Mouse (Mus musculus) heart, adult 18-20 months (tissue): ENCODE data around the gene Eef1a1. TPM values are rescaled to one million over a fixed set of nuclear protein-coding genes. Genes with fewer than 3 reads are reported as not detected.
"Not testable (repeated sequence)": the region's sequence is repeated elsewhere in the genome, so short reads cannot be mapped to it uniquely, and the experiment has no call there.

Experiments
- DNase-seq, 2 experiments: peaks; one replicate each; pipeline ENCODE4 v3.0.0; 2021 to 2022; ENCODE audit warnings: mixed read lengths in 1 of 2
- total RNA-seq, 2 experiments: library from RNA; stranded (reverse); gene quantifications; 2 replicates each; pipeline ENCODE4 v1.2.3; 2021

Eef1a1 gene
- total RNA-seq, 2 experiments from 2014 or later = 994 to 1,266 TPM

DNA sequence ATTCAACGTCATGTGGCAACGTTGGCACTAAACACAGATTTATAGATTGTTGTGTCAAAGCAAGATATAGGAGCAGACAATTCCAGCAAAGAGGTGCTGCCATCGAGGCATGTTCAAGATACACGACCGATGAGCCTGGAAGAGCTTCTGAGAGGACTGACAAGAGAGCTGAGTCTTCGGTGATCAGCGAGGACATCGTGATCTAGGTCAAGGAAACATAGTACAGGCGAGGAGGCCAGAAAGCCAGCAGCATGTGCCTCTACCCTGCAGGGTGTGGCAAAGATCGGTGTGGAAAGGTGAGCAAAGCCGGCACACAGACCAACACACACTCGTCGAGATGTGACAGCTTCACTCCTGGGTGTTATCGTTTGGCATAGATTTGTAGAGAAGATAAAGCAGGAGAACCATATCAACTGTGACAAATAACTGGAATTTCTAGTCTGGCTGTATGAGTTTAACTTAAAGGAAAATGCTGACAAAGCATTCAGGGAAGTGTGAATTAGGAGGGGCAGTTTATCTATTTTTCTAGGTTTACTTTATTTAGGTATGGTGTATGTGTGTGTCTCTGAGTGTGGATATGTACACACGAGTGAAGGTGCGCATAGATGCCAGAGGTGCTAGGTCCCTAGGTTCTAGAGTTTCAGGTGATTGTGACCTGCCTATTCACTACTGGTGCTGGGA, 19.3 kb upstream of the Eef1a1 start:
- no peak for DNase-seq

DNA sequence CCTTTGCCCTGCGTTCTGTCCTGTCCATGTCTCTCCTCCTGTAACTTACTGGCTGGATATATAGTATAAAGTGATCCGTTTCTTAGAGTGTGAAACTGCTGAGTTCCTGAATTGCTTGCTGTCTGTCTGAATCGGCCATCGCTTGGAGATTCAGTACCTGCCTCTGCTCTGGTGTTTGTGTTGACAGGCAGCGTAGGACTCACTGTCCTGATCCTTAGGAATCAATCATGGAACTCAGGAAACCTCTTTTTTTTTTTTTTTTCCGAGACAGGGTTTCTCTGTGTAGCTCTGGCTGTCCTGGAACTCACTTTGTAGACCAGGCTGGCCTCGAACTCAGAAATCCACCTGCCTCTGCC, 17.7 kb upstream of the Eef1a1 start:
- DNase-seq = no peak

- DNase-seq = no peak
Measured at GRCm38 (mm10) chr9:78506002-78506721, 17.2 kb upstream of the Eef1a1 start.

DNA sequence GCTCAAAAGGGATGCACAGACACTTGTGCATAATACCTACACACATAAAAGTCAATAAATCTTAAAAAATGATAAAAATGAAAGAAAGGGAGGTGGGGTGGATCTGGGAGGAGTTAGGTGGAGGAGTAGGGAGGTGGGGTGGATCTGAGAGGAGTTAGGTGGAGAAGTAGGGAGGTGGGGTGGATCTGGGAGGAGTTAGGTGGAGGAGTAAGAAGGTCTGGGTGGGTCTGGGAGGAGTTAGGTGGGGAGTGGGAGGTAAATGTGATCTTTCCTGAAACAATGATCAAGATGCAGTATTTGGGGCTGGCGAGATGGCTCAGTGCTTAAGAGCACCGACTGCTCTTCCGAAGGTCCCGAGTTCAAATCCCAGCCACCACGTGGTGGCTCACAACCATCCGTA, 16.3 kb upstream of the Eef1a1 start:
- DNase-seq = no peak

DNA sequence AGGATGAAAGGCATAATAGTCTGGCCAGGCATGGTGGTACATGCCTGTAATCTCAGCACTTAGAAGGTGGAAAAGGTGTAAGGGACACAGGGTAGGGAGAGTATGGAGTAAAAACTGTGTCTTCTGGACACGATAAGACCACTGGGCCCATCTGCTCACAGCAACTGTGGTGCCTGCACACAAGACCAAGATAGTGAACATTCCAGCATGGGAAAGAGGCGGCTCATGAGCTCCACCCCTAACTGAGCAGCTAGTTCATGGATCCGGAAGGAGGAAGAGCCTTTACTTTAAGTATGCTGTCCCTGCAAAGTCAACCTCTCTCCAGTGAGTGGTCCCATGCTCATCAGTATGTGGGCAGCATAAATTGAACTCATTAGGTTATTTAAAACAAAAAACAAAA, 15.7 kb upstream of the Eef1a1 start:
- no peak for DNase-seq

DNA sequence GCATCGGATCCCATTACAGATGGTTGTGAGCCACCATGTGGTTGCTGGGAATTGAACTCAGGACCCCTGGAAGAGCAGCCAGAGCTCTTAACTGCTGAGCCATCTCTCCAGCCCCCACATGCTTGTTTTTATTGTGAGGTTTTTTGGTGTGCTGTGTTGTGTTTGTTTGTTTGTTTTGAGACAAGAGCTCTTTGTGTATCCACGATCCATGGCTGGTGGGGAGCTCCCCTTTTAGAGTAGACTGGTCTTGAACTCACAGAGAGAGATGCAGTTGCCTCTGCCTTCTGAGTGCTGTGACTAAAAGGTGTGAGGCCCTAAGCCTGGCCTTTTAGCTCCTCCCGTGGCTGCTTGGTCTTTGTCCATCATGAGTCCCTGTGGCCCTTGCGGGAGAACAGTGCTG, 15.2 kb upstream of the Eef1a1 start:
- no peak for DNase-seq

GRCm38 (mm10) chr9:78503223-78504079, 14.5 kb upstream of the Eef1a1 start:
- no peak for DNase-seq

- DNase-seq = no peak
Measured at GRCm38 (mm10) chr9:78501284-78501683, 12.3 kb upstream of the Eef1a1 start.

DNA sequence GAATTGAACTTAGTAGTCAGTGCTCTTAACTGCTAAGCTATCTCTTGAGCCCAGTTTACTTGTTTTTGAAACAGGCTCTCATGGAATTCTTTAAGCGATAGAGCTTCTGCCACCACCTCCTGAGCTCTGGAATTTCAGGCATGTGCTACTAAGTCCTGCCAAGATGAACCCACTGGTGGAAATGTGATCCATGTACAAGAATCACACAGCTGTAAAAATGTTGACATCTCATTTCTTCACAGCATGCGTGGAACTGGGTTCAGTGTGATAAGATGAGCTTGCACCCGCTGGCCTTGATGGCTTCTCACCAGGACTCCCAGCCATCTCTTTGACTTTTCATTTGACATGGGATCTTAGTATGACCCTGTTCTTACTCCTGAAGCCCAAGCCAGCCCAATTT, 11.4 kb upstream of the Eef1a1 start:
- DNase-seq = no peak

DNA sequence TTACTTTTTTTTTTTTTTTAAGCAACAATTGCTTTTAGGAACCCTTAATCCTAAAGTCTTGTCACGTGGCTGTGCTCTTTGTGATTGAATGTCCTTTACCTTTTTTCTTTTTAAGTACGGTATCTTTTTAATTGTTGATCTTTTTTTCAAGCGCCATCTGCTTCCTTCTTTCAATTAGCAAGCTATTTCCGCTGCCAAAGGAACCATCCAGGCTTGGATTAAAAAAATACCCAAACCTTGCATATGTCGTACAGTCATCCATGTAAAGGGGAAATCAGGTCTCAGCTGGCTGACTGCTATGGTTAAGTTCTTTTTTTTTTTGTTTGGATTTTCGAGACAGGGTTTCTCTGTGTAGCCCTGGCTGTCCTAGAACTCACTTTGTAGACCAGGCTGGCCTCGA, 4.2 kb upstream of the Eef1a1 start:
- DNase-seq = no peak

- no peak for DNase-seq
Measured at GRCm38 (mm10) chr9:78492254-78492653, 3.3 kb upstream of the Eef1a1 start.

DNA sequence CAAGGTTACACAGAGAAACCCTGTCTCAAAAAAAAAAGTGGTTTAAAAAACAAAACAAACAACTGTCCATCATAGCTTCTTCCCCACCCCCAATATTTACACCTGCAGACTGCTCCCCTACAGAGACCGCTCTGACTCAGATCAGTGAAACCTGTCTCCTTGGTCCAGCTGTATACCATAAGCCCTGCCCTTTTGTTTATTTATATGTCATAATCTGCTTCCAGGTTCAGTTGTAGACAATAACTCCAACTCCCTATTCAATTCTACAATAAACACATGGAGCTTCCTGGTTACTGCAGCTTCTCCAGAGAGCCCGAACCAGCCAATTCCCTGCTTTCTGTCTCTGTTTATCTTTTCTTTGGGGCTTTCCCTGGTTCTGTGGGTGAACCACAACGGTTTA, 2.2 kb upstream of the Eef1a1 start:
- DNase-seq = no peak

DNA sequence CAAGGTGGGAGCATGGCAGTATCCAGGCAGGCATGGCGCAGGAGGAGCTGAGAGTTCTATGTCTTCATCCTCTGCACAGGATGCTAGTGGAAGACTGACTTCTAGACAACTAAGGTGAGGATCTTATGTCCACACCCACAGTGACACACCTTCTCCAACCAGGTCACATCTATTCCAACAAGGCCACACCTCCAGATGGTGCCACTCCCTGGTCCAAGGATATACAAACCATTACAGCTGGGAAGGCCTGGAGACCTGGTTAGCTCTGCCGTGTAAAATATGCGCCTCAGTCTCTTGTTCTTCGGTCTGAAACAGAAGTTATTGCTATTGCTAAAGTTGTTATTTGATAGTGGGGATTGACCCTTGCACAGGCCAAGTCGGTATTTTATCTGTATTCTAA, 930 bp downstream of the Eef1a1 start:
- not testable (repeated sequence) for DNase-seq

GRCm38 (mm10) chr9:78484660-78485059, 4.3 kb downstream of the Eef1a1 start:
- no peak for DNase-seq

DNA sequence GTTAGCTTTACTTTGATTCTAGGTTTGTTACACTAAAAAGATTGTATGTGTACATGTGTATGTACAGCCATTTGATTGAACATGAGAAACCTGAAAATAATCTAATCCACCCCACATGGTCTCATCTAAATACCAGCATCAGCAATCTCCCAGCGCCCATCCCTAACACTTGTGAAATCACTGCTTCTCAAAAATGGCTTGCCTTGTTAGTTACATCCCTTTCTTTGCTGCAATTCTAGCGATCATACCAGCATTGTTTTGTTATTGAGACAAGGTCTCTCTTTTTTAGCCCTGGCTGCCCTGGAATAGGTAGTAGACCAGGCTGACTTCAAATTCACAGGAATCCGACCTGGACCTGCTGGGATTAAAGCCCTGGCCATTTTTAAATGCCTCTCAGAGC, 6.6 kb downstream of the Eef1a1 start:
- DNase-seq = no peak

DNA sequence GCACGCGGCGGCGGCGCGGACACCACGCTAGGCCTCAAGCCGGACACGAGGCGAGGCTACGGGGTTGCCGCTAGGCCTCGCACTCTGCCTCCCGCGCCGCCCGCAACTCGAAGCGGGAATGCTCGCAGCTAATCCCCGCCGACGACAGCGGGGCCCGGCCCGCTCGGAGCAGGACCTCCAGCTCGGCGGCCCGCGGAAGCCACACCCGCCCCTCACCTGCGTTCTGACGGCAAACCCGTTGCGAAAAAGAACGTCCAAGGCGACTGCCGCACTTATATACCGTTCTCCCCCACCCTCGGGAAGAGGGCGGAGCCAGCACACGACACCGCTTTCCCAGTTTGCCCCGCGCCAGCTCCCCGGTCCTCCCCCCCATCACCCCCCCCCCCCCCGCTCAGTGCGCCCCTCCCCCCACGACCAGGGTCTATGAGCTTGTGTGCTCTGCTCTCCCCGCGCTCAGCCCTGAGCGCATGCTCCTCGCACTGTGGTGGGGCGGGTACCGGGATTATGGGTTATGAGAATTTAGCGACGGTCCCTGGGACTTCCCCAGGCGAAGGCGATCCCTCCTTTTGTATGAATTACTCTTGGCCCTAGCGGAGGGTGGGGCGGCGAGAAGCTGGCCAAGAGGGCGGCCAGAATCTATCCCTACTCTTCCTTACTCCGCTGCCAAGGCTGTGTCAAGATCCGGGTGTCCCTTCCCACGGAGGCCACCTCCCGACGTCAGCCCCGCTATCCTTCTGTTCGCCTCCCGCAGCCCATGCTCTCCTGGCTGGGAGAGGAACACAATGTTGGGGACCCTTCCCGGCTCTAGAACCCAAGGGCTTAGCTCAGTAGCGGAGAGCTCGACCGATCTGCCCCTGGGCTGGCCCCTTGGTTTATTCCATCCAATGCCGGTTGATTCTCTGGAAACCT, 7.3 kb downstream of the Eef1a1 start:
- DNase-seq = peak; percentile 95 to 98

DNA sequence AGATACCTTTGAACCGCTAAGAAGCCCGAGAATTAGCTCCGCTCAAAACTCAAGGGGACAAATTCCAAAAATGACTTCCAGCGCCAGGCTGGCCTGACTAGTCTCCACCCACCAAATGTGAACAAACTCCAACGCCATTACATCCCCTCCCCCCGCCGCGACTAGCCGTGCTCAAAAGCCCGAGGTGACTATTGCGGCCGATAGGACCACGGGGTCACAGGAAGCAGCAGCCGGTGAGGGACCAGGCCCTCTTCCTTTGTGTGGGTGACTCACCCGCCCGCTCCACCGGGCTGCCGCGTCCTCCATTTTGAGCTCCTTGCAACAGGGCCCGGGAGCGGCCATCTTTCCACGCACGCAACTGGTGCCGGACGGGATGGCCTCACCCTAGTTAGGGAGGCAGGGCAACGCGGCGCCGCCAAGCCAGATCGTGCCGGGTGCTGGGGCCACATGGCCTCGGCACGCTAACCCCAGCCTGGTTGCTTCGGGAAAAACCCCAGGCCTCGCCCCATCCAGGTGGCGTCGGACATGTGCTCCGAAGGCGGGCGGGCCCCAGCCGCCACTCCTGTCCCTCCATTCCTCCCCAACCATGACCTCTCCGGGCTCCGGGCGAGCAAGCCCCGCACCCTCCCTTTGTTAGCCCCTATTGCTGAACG, 8.1 kb downstream of the Eef1a1 start:
- peak; percentile 78 to 79 for DNase-seq

- not testable (repeated sequence) for DNase-seq
Measured at GRCm38 (mm10) chr9:78480227-78480626, 8.7 kb downstream of the Eef1a1 start.

- not testable (repeated sequence) for DNase-seq
Measured at GRCm38 (mm10) chr9:78479308-78479707, 9.6 kb downstream of the Eef1a1 start.

DNA sequence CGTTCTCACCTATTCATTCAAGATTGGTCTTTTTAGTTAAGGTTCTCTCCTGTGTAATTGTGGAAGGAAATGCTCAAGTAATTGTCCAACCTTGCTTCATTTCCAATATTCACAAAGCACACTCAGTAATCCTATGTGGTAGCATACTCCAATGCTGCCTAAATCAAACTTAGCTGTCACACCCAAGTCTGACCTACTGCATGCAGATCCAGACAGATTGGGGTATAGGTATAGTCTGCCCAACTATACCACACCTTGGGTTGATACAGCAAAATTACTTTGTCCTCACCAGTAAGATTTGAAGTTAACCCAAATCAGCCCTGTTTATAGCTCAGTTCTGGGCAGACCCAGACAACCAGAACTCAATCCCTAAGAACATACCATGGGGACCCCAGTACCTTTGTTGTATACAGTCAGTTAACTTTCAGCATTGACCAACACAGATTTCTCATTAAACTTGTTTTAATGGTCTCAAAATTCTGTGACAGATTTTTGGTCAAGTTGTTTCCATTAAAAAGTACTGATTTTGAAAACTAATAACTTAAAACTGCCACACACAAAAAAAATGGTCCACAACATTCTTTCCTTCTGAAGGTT, 10.8 kb downstream of the Eef1a1 start:
- DNase-seq = not testable (repeated sequence)

- peak in 1 of 2 experiments; percentile 25 for DNase-seq
Measured at GRCm38 (mm10) chr9:78477021-78477551, 11.9 kb downstream of the Eef1a1 start.
